Mouse (Mus musculus) midbrain, postnatal 0 days (tissue): Measurements from ENCODE around the gene Nod1. TPM values are rescaled to one million over a fixed set of nuclear protein-coding genes. Genes with fewer than 3 reads are reported as not detected.

ENCODE experiments used
- ATAC-seq: fragments of 200-750 bp; cut with Nextera tagmentation; 2 replicates; pipeline ENCODE4 v1.8.0; 2017; ENCODE audit warnings: moderate number of reproducible peaks, mild to moderate bottlenecking, moderate TSS enrichment, moderate library complexity; ENCODE audit not compliant: low FRiP score
- DNase-seq: peaks from one replicate; pipeline ENCODE4 v3.0.0-alpha.2; 2015; ENCODE audit warnings: low spot score
- H3K27ac ChIP-seq: fragments of 300-500 bp; sonication (generic); 2 replicates; pipeline ENCODE4 v1.5.1; 2014; ENCODE audit warnings: low read depth, mild to moderate bottlenecking, low read length, mixed read lengths
- H3K27me3 ChIP-seq: fragments of 300-500 bp; sonication (generic); 2 replicates; pipeline ENCODE4 v1.6.1; 2014; ENCODE audit warnings: low read length, control low read depth, mixed read lengths; ENCODE audit not compliant: insufficient read depth
- H3K36me3 ChIP-seq: fragments of 300-500 bp; sonication (generic); 2 replicates; pipeline ENCODE4 v1.6.1; 2014; ENCODE audit warnings: low read length, control low read depth, mixed read lengths; ENCODE audit not compliant: insufficient read depth
- H3K4me1 ChIP-seq: fragments of 300-500 bp; sonication (generic); 2 replicates; pipeline ENCODE4 v1.6.1; 2014; ENCODE audit warnings: mild to moderate bottlenecking, control low read depth, antibody characterized with exemption, low read length, mixed read lengths; ENCODE audit not compliant: insufficient read depth
- H3K4me2 ChIP-seq: fragments of 300-500 bp; sonication (generic); 2 replicates; pipeline ENCODE4 v1.6.1; 2014; ENCODE audit warnings: low read depth, mild to moderate bottlenecking, low read length, mixed read lengths; ENCODE audit not compliant: poor library complexity, severe bottlenecking
- H3K4me3 ChIP-seq: fragments of 300-500 bp; sonication (generic); 2 replicates; pipeline ENCODE4 v1.5.1; 2014; ENCODE audit warnings: low read depth, mild to moderate bottlenecking, low read length, moderate library complexity
- H3K9ac ChIP-seq: fragments of 300-500 bp; sonication (generic); replicated peaks from 2 replicates; pipeline ENCODE4 v1.6.1; 2014; ENCODE audit warnings: mild to moderate bottlenecking, low read length, moderate library complexity, mixed read lengths; ENCODE audit not compliant: poor library complexity, severe bottlenecking
- H3K9me3 ChIP-seq: fragments of 300-500 bp; sonication (generic); 2 replicates; pipeline ENCODE4 v1.6.1; 2016; ENCODE audit warnings: low read length, control low read depth
- CTCF ChIP-seq: IDR thresholded peaks from 2 replicates; pipeline ENCODE4 v1.5.1; 2016; ENCODE audit warnings: antibody characterized with exemption, mild to moderate bottlenecking
- WGBS: fragments of 180-500 bp; shearing (Covaris S2); extraction: QIAGEN DNeasy Blood & Tissue Kit; methylation state at CpG from one replicate; pipeline ENCODE4 v1.1.7; 2014; 5-methylcytosine and 5-hydroxymethylcytosine counted together
- polyA plus RNA-seq: library from polyadenylated mRNA; unstranded; fragments of >200 nt; fragmentation: Nextera tagmentation; extraction: Ambion mirVana; gene quantifications from 2 replicates; pipeline ENCODE4 v1.2.1, GENCODE M21; 2015
- total RNA-seq: library from RNA; depleted of rRNA; stranded (reverse); fragments of >200 nt; gene quantifications from 2 replicates; pipeline ENCODE4 v1.2.3, GENCODE M21; 2014

The Nod1 gene
- total and polyA plus RNA-seq, 2 experiments from 2014 or later, result 1.7 to 8.3 TPM

DNA sequence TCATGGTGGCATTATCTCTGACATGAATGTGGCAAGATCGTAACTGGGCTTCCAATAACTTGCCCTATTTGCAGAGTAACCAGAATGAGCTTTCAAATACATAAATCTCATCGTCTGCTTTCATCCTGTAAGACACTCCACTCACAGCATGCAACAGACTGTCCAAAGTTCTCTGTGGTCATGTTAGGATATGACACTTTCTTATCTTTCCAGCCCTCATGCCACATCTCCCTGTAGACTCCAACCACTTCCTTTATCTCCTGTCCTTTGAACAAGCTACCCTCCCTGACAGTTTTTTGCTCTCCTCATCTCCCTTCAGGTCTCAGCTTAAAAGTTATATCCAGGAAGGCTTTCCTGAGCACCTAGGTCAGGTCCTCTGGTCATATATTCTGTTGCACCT, 18.8 kb upstream of the Nod1 start:
- Histone ChIP-seq H3K9ac (no peak overlapping the region), H3K4me2 (no peak overlapping the region), H3K4me1 (no peaks in the 10 kb centered on the region), H3K9me3 (no peaks in the 10 kb centered on the region), H3K36me3 (no peaks in the 10 kb centered on the region), H3K27me3 (no peaks in the 10 kb centered on the region), H3K4me3 (no peak overlapping the region), H3K27ac (no peak overlapping the region)
- TF ChIP-seq CTCF, result no peak
- DNase-seq (no peak), ATAC-seq (no peak)
- WGBS, result 86% methylated on average over 2 of the region's 2 CpGs

DNA sequence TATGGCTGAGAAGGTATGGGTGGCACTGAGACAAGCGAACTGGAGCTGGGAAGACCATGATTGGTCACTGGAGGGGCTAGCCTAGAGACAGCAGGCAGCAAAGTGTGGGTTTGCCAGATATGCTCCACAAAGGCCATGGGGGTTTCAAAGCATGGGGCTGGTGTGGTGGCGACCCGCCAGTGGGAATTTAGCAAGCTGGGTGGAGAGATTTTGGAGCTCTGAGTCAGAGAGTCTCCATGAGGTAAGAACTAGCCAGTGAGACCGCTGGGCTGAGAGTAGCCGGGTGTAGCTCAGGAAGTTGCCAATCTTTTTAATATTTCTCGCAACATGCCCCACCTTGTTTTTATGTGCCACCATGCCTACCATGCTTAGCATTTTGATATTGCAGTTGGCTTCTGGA, 15.7 kb upstream of the Nod1 start:
- TF ChIP-seq CTCF, result no peak
- Histone ChIP-seq H3K4me2 (no peak overlapping the region), H3K27ac (no peak overlapping the region), H3K4me1 (no peaks in the 10 kb centered on the region), H3K36me3 (no peaks in the 10 kb centered on the region; the same call in 1 of the 2 replicates), H3K9me3 (no peaks in the 10 kb centered on the region), H3K9ac (no peak overlapping the region), H3K27me3 (no peaks in the 10 kb centered on the region), H3K4me3 (no peak overlapping the region)
- 92% methylated on average over 6 of the region's 6 CpGs for WGBS
- DNase-seq (no peak), ATAC-seq (no peak)

DNA sequence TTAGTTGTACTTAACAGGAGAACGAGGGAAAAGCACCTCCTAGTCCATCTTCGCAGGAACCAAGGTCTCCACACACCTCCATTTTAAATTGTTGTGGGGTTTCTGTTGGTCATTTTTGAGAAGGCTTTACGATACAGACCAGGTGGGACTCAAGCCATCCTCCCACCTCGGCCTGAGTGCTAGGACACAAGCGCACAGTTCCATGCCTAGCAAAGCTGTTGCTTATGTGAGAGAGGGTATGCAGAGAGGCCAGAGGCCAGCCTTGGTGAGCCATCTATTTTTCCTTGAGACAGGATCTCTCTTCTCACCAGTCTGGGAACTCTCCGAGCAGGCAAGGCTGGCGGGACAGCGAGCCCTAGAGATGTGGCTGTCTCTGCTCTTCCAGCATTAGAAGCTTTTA, 11.7 kb upstream of the Nod1 start:
- 95% methylated on average over 8 of the region's 8 CpGs for WGBS
- DNase-seq (no peak), ATAC-seq (no peak)
- Histone ChIP-seq H3K36me3 (no peaks in the 10 kb centered on the region; the same call in 1 of the 2 replicates), H3K4me1 (no peaks in the 10 kb centered on the region), H3K27ac (no peak overlapping the region), H3K4me2 (no peak overlapping the region), H3K9ac (no peak overlapping the region), H3K4me3 (no peak overlapping the region), H3K9me3 (no peaks in the 10 kb centered on the region), H3K27me3 (no peaks in the 10 kb centered on the region)
- TF ChIP-seq CTCF, result no peak

DNA sequence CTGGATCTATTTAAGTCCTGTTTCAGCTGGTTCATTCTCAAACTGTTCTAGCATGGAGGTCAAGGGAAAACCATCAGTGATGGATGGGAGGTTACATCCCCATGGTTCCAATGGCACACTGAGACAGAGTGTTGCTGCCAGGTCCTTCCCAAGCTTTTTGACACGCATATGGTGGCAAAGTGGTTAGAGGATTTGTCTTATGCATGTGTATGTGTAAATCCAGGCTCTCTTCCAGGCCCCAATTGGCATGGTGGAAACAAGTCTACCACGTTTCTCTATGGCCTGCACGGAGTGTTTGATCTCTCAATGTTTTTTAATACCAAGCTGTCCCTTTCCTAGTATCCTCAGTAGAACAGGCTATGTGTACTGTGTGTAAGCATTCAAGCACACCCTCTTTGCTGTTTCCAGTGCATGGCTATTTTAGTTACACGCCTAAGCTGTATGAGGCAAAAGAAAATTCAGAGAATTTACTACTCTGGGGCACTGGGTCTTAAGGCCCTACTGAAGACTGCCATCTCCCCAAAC, 11.2 kb upstream of the Nod1 start:
- H3K9me3 ChIP-seq, result no peaks in the 10 kb centered on the region
- ATAC-seq, result no peak
- no peak overlapping the region for H3K4me2 ChIP-seq
- no peaks in the 10 kb centered on the region; the same call in 1 of the 2 replicates for H3K36me3 ChIP-seq
- no peaks in the 10 kb centered on the region for H3K27me3 ChIP-seq
- WGBS, result 93% methylated on average over 4 of the region's 4 CpGs
- H3K27ac ChIP-seq, result no peak overlapping the region
- no peaks in the 10 kb centered on the region for H3K4me1 ChIP-seq
- TF ChIP-seq CTCF, result no peak
- H3K4me3 ChIP-seq, result no peak overlapping the region
- DNase-seq, result no peak
- no peak overlapping the region for H3K9ac ChIP-seq

DNA sequence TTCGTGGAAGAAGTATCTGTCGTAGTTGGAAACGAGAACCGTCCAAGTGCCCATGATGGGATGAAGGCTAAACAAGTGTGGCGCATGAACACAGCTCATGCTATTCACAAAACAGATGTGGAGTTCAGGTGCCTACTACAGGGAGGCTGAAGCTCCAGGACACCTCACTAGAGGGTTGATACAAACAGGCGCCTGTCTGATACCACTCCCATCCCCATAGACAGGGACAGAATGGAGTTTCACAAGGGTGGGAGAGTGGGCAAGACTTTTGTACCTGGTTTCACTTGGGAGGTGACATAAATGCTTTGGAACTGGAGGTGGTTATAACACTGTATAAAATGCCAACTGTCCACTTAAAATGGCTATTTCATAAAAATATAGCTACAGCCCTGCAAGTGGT, 7.0 kb upstream of the Nod1 start:
- Histone ChIP-seq H3K4me1 (no peaks in the 10 kb centered on the region), H3K27me3 (no peaks in the 10 kb centered on the region), H3K4me2 (no peak overlapping the region), H3K36me3 (no peaks in the 10 kb centered on the region; the same call in 1 of the 2 replicates), H3K27ac (no peak overlapping the region), H3K4me3 (no peak overlapping the region), H3K9me3 (no peaks in the 10 kb centered on the region), H3K9ac (no peak overlapping the region)
- DNase-seq, result no peak
- no peak for ATAC-seq
- TF ChIP-seq CTCF, result no peak
- WGBS, result 97% methylated on average over 6 of the region's 6 CpGs

DNA sequence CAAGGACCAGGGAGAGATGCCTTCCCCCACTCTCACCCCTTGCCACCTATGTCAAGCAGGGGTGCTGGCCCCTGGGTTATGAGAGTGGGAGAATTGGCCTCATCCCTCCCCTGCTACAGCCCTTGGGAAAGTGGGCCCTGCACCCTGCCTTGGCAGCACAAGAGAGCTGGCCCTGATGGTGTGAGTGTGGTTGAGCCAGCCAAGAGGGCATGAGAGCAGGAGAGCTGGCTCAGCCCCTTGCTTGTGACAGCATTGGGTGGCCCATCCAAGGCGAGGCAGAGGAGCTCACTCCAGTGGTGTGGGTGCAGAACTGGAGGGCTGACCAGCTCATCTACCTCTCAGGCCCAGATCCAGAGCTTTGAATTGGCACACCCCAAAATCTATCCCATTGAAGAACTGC, 3.2 kb upstream of the Nod1 start:
- 85% methylated on average over 1 of the region's 1 CpGs for WGBS
- Histone ChIP-seq H3K27me3 (peaks cover 3% of the 10 kb centered on the region), H3K4me2 (no peak overlapping the region), H3K27ac (no peak overlapping the region), H3K4me1 (no peaks in the 10 kb centered on the region), H3K36me3 (no peaks in the 10 kb centered on the region), H3K9ac (no peak overlapping the region), H3K9me3 (no peaks in the 10 kb centered on the region), H3K4me3 (no peak overlapping the region)
- DNase-seq (no peak), ATAC-seq (no peak)
- no peak for TF ChIP-seq CTCF
